Mouse (Mus musculus): Measurements from ENCODE around the gene Atp6v1a. TPM values are rescaled to one million over a fixed set of nuclear protein-coding genes. Genes with fewer than 3 reads are reported as not detected.

The Atp6v1a gene
- total and polyA plus RNA-seq, 3 experiments = 12.9 to 162 (median 140) TPM

DNA sequence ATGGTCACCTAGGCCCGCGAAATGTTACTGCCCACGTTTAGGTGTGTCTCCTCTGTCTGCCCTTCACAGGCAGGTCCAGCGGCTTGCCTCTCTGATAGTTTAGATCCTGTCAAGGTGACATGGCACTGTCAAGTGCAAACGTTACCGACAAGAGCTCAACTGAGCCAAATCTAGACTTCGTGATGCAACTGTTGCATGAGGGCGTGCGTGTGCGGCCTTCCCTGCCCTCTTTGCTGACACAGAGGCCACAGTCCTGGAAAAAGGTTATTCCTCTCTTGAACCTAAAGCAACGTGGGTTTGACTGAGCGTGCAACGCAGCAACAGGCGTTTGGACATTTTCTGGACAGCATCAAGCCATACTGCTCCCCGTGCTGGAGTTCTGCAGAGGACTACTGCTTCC lies 78.2 kb downstream of the Atp6v1a start:
- no peak for DNase-seq

DNA sequence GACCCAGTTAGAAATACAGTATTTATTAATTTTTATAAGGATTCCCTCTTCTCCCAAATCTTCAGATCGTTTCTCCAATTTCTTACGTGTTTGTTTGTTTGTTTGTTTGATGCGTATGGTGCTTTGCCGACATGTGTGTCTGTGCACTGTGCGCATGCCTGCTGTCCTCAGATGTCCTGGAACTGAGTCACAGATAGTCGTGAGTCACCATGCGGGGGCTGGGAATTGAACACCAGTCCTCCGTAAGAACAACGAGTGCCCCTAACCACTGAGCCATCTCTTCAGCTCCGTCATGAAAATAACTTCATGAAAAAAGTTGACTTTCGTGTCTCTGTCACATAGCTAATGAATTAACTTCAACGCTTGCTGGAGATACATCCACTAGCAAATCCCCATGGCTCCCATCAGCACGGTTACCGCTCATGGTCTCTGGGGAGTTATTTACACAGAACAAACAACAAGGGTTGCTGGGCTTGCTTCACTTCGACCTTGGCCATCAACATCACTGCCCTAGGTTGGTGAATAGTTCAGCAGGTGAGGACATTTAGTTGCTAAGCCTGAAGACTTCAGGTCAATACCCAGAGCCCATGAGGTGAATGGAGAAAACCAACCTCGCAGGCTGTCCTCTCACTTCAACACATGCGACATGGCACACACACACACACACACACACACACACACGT lies 78.8 kb downstream of the Atp6v1a start:
- peak; percentile 6 for DNase-seq

DNA sequence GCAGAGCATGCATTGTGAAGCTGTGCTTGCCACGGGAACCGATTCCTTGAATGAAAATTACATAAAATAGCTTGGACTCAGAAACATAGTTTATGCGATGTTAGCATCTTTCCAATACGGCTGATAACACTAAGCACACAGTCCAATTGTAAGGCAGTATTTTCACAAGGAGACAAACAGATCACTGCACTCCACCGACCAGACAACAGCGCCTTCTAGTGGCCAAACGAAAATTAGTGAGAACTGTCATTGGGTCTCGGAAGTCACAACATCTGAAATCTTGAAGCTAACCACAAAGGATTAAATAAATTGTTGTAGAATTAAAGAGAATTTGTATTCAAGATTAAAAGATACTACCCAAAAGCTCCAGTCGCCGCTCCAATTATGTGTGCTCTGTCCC lies 80.8 kb downstream of the Atp6v1a start:
- DNase-seq = peak; percentile 48

DNA sequence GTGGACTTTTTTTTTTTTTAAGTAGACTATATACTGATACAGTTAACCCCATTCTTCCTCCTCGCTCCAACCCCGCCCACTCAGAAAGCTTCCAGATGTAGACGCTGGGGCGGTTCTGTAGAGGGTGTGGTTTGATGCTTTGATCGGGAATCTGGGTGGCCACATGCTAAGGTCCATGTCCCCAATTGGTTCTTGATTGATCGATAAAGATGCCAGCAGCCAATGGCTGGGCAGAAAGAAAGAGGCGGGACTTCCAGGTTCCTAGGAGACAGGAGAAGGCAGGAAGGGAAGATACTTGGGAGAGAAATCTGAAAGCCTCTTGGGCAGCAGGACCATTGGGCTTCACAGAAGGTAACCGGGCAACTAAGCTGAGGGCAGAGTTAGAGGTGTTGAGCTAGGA lies 83.7 kb downstream of the Atp6v1a start:
- no peak for DNase-seq

DNA sequence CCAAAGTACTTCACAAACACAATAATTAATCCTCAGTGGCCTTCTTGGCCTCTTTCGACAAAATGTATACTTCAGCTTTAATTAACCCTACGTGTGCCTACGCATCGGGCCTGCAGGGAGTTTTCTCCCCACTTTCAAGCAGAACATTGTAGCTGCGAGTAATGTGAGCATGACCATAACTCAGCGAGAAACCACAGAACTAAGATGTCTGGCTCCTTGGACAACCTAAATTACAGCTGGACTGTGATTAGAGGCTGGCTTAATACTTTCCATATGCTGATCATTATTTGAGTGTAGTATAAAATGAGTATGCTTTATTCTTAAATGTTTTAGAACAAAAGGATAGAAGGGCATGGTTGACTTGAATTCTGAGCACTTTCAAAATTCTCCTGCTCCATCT lies 86.2 kb downstream of the Atp6v1a start:
- DNase-seq = no peak

DNA sequence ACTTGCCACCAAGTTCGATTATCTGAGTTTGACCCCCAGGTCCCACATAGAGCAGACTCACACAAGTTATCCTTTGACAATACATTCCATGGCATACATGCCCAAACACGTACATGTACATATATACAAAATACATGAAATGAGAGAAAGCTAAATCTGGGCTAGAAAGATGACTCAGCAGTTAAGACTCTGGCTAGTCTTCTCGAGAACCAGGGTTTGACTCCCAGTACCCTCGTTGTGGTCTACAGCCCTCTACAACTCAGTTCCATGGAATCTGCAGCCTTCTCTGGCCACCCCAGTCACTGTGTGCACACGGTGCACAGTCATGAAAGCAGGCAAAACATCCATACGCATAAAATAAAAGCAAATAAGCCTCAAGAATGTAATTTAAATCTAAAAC lies 87.1 kb downstream of the Atp6v1a start:
- DNase-seq = no peak

DNA sequence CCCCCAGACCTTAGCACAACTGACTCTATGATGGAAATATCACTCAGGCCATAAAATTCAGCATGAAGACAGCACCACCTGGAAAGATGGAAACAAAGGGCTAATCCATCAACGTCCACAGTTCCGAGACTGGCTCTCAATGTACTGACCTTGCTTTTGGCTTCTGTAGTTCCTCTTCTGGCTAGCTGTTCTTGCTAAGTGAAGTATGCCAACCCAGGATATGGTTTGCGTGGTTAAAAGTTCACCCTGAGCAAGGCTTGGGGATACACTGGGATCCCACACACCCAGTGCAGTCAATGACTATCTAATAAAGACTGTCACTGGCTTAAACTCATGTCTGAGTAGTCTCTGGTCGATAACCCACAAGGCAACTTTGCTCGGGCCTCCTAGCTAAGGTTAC lies 89.4 kb downstream of the Atp6v1a start:
- no peak for DNase-seq

DNA sequence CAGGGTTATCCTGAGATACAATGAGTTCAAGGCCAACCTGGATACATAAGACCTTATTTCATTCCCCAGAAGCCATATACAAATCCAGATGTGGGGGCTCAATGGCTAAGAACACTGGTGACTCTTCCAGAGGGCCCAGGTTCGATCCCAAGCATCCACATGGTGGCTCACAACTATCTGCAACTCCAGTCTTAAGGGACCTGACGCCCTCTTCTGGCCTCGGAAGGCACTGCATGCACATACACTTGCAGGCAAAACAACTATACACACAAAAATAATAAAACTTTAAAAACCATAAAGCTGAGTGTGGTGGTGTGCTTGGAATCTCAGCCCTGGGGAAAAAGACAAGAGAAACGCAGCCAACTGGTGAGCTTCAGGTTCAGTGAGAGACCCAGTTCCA lies 100.4 kb downstream of the Atp6v1a start:
- no peak for DNase-seq

Other genes with a start within 250 kb of the Atp6v1a start
- gene Ccdc191, start 249.9 kb downstream of the Atp6v1a start, total RNA-seq (2021) = 1 to 10 TPM; 4.7 to 6.0 TPM
- gene Ccdc191, start 249.9 kb downstream of the Atp6v1a start, polyA plus RNA-seq (2012; rRNA removed) = 0.86 and 1.6 TPM in 2 replicates
- 10 to 100 TPM; 28.0 TPM for gene Qtrt2, start 212.9 kb downstream of the Atp6v1a start, total RNA-seq (2021)
- gene Qtrt2, start 212.9 kb downstream of the Atp6v1a start, polyA plus RNA-seq (2012; rRNA removed) = 6.2 and 15.6 TPM in 2 replicates
- gene Zdhhc23, start 159.9 kb downstream of the Atp6v1a start, total RNA-seq (2021) = 1 to 10 TPM; 1.1 TPM
- gene Zdhhc23, start 159.9 kb downstream of the Atp6v1a start, polyA plus RNA-seq (2012; rRNA removed) = 0.19 and 0.33 TPM in 2 replicates
- gene Gramd1c, start 76.4 kb downstream of the Atp6v1a start, total RNA-seq (2021) = 1 to 10 TPM in 1 of 2 experiments, under 1 TPM in 1; 0.97 to 1.8 TPM
- gene Gramd1c, start 76.4 kb downstream of the Atp6v1a start, polyA plus RNA-seq (2012; rRNA removed) = 0.03 TPM in 2 replicates
- gene Naa50, start 125 bp upstream of the Atp6v1a start, total RNA-seq (2021) = 10 to 100 TPM; 73.5 to 81.3 TPM
- gene Naa50, start 125 bp upstream of the Atp6v1a start, polyA plus RNA-seq (2012; rRNA removed) = 14.6 and 22.8 TPM in 2 replicates
- gene Usf3, start 33.5 kb upstream of the Atp6v1a start, total RNA-seq (2021) = 10 to 100 TPM; 17.0 to 24.6 TPM
- 3.1 and 5.0 TPM in 2 replicates for gene Usf3, start 33.5 kb upstream of the Atp6v1a start, polyA plus RNA-seq (2012; rRNA removed)
- gene Sidt1, start 193.5 kb upstream of the Atp6v1a start, total RNA-seq (2021) = 10 to 100 TPM in 1 of 2 experiments, 1 to 10 TPM in 1; 8.5 to 10.3 TPM
- 6.3 and 8.4 TPM in 2 replicates for gene Sidt1, start 193.5 kb upstream of the Atp6v1a start, polyA plus RNA-seq (2012; rRNA removed)
- gene Spice1, start 207.4 kb upstream of the Atp6v1a start, total RNA-seq (2021) = 10 to 100 TPM; 14.9 to 26.9 TPM
- gene Spice1, start 207.4 kb upstream of the Atp6v1a start, polyA plus RNA-seq (2012; rRNA removed) = 4.4 and 4.9 TPM in 2 replicates